Mouse (Mus musculus) cerebellum, adult 18-20 months (tissue): ENCODE results near the gene Thbs2.
"Not testable (repeated sequence)": the region's sequence is repeated elsewhere in the genome, so short reads cannot be mapped to it uniquely, and the experiment has no call there.

Source experiments
- DNase-seq, 2 experiments: peaks; one replicate each; pipeline ENCODE4 v3.0.0; 2021

The Thbs2 gene

GRCm38 (mm10) chr17:14628901-14629300 lies 65.1 kb downstream of the Thbs2 start:
- no peak for DNase-seq

- DNase-seq: no peak
These were observed 66.2 kb downstream of the Thbs2 start for GRCm38 (mm10) chr17:14627828-14628338.

- no peak for DNase-seq
These were observed 69.6 kb downstream of the Thbs2 start for GRCm38 (mm10) chr17:14624433-14624832.

- not testable (repeated sequence) for DNase-seq
These were observed 73.0 kb downstream of the Thbs2 start for GRCm38 (mm10) chr17:14621006-14621405.

GRCm38 (mm10) chr17:14620037-14620436 lies 74.0 kb downstream of the Thbs2 start:
- DNase-seq: no peak

- no peak for DNase-seq
These were observed 75.0 kb downstream of the Thbs2 start for GRCm38 (mm10) chr17:14619038-14619437.
